Mouse (Mus musculus): ENCODE results near the gene Dip2b.

The Dip2b gene

DNA sequence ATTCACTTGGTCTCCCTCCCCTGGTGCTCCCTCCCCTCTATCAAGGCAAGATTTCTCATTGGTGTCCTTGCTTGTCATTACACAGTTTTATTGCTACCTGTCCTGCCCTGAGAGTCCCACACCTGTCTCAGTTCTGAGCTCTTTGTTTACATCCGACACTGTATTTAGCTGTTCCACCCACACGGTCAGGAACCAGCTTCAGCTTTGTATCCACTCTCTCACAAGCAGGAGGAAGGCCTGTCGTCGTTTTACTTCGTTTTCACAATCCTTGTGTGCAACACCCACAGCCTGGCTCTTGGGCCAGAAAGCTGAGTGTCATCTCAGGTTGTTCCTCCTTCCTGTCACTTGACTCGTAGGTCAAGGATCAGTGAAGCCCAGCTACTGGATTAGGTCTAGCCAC lies 45.4 kb downstream of the Dip2b start:
- DNase-seq (ENCODE audit: low read depth, low spot score) = no peak

DNA sequence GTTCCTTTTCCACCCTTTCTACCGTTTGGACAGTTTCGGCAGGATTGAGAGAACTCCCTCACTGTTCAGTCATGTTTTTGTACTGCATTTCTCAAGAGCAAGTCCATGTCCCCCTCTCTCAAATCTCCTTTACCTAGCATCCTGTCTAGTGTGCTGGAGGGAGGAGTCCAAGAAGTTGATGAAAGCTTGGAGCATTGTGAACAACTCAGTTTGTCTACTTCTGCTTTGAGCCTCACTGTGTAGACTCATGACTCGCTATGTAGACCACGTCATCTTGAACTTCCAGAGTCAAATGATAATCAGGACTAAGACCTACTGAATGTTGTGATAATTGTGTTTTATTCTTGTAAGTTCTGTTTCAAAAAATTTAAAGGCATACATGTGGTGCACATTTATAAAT lies 46.4 kb downstream of the Dip2b start:
- no peak for DNase-seq (ENCODE audit: low read depth, low spot score)

DNA sequence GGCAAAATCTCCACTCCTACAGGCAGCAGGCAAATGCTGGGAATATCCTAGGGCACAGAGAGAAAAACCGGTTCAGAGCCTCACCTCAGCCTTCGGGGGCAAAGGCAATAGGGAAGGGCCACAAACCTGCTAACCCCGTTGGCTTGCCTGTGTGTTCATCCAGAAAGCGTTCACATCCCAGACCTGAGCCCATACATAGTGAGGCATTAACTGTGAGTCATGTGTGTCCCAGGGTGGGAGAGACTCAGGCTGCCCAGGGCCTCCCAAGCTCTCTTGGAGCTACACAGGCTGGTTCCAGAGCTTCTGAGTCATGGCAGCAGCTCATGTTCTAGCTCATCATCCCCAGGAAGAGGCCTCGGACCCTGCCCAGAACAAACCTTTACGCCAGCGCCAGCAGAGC lies 49.6 kb downstream of the Dip2b start:
- DNase-seq (ENCODE audit: low read depth, low spot score) = no peak

DNA sequence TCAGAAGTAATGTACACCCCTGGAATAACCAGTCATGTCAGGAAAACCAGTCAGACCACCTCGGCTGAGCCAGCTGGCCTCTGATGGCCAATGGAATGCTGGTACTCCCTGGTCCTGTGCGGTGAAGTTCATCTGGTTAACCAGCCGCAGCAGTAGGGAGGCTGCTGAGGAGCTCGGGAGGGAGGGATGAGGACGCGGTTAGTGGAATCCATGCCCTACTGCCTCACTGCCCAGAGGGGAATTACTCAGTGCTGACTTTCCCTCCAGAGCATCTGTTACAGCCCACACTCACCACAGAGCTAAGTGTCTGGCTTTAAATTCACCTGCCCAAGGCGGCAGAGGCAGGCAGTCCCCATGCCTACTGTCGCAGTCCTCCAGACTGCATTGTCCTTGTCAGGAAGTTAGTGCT lies 51.2 kb downstream of the Dip2b start:
- peak; percentile 82 for DNase-seq (ENCODE audit: low read depth, low spot score)

DNA sequence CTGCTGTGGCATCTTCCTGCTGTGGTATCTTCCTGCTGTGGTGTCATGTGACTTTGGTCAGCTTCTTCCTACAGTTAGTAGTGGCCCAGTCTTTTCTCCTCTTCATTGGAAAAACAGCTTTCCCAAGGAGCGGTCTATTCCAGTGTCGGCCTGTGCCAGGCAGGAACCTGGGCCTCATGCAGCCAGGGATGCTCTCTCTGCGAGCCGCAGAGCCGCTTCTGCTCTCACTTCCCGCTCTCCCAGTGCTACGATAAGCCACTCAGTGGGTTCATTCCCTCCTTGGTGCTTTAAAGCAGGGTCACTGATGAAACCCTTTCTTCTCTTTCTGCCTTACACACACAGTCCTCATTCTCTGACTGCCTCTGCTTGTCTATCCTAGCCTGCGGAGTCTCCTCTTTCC lies 53.4 kb downstream of the Dip2b start:
- no peak for DNase-seq (ENCODE audit: low read depth, low spot score)

DNA sequence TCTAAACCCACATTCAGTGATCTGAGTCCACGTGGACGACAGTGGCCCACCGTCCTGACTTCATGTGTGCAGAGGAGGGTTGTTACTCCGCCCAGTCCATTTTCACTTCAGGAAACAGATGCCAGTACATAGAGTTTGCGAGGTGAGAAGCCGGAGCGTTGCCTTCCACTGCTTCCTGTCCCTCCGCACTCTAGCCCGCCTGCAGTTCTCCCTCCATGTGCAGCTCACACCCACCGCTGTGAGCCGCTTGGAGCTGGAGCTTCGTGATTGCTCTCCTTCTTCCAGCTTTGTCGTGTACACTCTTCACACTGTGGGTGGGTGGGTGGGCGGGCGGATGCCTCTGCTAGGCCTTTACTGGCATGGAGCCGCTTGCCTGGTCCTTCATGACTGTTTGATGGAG lies 53.8 kb downstream of the Dip2b start:
- DNase-seq (ENCODE audit: low read depth, low spot score) = peak; percentile 28

DNA sequence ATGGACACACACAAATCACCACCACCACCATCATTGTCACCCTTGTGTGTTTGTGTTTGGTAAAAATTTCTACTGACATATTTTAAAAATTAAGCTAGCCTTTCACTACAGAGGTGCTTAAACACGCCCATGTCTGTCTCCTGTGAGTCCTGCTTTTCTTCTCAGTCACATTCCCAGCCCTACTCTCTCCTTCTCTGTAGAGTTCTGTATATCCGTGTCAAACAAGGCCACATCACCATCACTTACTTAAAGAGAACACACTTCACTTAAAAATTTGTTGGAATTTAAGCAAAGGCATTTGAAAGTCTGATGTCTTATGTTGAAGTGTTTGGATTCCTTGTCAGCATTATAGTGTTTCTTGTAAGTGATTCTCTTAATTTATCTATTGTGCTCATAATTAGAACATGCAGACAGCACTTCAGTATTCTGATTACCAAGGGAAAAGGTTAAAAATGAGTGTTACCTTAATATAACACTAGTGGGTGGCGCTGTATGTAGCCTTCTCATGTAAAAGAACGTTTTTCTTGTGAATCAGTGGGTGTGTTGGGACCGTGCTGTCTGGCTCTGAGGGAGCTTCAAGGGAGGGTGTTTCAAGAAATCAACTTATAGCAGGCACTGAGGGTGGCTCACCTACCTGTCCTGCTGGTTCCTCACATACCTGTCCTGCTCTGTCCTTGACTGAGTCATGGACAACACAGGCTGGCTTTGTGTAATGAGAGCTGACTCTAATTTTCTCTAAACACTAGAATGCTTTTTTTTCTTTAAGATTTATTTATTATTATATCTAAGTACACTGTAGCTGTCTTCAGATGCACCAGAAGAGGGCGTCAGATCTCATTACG lies 58.3 kb downstream of the Dip2b start:
- no peak for DNase-seq (ENCODE audit: low read depth, low spot score)

DNA sequence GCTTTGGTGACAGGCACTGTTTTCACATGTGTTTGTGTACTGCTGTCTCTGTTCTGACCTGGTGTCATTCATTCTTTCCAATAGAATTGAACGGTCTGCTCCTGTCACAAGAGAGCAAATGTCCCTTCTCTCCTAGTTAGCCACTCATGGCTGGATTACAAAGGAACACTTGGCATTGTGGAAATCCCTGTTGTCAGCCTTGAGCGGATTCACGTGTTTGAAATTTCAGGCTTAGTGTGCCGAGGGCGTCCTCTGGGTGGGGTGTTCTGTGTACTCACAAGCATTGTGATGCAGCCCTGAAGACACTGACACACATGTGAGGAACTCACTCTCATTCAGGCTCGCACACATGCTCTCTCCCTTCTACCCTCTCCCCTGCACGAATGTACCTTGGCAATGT lies 61.9 kb downstream of the Dip2b start:
- no peak for DNase-seq (ENCODE audit: low read depth, low spot score)

DNA sequence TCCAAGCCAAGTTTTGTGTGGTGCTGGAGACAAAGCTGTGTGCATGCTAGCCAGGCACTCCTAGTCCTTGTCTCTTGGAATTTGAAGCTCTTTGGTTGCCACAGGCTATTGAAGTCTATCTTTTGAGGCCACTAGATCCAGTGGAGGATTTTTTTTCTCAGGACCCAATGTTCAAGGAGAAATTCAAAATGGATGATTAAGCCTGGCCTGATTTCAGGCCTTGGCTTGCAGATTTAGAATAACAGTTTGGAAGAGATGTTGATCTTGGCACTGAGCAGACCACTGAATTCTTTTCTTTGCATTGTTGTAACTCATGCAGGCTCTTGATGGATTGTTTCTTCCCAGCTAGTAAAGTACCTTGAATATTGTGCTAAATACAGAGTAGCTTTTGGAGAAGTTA lies 62.7 kb downstream of the Dip2b start:
- DNase-seq (ENCODE audit: low read depth, low spot score) = no peak

DNA sequence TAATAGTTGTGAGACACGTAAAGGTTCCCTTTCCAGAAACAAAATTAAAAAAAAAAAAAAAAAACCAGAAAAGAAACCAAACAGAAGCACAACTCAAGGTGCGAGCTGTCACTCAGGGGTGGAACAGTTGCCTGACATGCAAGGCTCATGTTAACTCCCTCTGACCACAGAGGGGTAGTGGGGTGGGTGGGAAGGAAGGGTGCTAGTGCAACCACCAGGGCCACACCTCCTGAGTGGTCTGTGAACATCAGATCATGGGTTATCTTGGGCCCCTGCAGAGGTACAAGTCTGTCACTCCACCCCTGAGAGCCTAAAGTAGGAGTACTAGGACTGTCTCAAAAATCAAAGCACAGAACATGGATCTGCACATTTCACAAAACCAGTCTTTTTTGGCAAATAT lies 65.7 kb downstream of the Dip2b start:
- DNase-seq (ENCODE audit: low read depth, low spot score) = no peak

DNA sequence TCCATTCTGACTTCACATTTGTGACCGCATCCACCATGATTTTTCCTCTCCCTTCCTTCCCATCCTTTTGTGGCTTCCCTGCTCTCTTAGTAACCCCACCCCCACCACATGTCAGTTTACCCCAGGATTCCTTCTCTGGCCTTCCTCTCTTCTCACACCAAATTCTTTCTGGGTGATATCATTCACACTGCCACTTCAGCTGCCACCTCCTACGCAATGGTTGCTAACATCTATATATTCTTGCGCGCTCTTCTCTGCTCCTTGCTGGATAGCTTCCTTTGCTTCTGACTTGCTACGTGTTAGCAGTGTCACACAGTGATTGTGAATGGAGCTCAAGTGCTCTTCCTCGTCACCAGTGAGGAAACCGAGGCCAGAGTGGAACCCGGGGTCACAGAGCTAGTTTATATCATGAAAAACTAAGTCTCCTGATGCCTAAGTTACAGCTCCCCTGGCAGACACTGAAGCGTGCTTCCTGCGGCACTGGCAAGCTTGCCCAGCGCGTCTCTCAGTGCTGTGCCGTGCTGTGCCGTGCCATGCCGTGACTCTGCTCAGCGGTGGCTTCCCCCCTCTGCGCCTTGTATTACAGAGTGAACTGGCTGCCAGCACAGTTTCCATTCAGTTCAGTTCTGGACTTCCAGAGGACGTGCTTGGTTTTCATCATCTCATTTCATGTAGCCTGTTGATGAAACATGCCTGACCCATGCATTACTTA lies 69.8 kb downstream of the Dip2b start:
- DNase-seq (ENCODE audit: low read depth, low spot score) = no peak

DNA sequence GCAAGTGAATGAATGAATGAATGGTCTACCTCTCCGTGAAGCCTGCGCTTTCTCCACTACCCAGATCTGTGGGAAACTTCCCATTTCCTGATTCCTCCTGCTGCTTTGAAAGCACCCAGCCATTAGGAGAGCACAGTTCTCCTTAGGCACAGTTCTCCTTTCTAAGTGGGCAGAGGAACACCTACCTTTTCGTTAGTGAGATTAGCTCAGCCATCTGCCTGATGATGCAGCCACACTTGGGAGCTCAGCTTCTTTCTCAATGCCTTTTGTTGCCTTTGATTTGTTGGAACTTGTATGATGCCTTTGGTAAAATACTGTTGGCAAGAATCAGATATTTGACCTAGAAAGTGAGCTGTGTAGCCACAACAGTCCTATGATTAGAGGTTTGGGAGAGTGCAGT lies 71.5 kb downstream of the Dip2b start:
- no peak for DNase-seq (ENCODE audit: low read depth, low spot score)

DNA sequence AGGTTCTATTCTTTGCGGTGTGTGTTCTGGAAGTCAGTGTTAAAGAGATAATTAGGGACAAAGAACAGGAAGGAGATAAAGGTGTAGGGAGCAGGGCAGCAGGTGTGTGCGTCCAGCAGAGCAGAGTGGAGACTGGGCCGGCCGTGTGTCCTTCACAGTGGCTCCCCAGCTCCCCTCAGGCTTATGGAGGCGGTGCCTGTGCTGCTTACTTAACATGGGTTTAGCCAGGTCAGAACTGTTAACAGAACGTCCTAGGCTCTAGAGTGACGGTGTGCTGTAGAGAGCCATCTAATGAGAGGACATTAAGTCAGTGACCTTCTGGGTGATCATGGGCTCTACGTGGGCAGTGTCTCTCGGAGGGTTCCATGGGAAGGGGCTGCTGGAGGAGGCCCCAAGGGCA lies 73.4 kb downstream of the Dip2b start:
- DNase-seq (ENCODE audit: low read depth, low spot score) = no peak

DNA sequence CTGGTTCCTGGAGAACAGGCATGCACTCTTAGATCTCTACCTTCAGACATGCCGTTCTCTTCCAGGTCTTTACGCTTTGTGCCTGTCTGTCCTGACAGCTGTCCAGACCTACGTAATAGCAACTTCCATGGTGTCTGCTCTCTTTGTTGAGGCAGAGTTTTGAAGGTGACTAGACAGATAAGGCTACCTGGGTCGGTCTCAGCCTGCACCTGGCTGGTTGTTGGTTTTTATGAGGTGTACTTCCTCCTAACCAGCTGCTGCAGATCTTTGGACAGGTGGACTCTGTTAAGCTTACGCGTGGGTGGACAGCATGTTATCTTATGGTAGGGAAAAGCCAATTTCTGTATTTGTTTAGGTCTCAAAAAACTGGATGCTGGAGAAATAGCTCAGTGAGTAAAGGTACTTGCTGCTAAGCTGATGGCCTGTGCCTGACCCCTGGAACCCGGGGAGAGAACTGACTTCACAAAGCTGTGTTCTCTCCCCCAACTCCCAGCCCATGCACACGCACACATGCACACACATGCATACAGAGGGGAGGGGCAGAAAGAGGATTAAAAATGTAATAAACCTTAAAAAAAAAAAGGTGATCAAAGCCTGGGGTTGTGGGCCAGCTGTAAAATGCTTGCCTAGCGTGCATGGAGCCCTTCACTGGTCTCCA lies 74.0 kb downstream of the Dip2b start:
- no peak for DNase-seq (ENCODE audit: low read depth, low spot score)

DNA sequence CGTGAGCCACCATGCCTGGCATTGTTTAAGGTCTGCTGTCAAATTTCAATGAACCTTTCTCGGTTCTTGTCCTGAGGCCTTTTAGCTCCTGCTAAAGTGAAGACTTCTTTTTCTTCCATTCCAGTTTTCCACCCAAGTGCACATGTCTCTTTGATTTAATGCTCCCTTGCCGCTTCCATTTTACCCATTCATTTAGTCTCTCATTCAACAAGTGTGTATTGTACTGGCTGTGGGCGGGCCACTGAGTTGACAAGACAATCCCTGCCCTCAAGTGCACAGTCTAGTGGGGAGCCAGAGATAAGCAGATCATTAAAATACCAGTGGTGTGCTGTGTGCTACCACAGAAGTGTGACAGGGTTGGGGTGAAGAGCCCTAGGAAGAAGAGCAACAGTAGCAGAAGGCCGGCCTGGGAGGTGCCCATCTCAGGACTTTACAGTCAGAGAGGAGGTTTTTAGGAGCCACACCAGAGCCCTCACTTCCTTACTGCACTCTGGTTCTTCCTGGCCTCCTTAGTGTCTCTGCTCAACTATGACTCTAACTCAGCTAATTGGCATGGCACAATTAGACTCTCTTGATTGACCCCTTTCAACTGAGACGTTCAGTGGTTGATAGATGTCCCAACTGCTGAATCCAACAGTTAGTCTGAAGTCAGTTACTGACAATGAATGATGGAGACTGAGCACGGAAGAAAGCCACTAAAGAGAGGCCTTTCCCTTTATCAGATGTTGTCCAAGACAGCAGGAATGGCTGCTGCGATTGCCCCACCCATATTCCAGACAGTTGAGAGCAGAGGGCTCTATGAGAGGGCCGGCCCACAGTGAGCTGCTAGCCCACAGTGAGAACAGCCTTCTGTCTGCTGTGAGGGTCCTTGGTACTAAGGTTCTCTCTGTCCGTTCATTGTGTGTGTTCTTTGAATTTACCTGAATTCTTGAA lies 75.1 kb downstream of the Dip2b start:
- no peak for DNase-seq (ENCODE audit: low read depth, low spot score)

DNA sequence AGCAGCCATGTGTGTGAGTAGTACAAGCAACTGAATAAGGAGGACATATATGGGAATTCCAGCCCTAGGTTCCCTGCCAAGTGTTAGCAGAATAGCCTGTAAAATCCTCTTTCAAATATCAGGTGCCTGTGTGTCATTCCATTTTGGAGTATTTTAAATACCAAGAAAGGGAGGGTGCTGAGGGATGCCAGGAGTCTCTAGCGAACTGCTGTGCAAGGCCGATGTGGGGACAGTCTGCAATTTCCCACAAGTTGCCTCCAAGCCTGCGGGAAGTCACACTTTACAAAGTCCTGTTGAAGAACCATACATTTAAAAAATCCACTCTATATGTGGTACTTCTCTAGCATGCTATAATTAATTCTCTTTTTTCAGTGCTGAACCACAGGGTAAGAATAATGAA lies 77.0 kb downstream of the Dip2b start:
- no peak for DNase-seq (ENCODE audit: low read depth, low spot score)

DNA sequence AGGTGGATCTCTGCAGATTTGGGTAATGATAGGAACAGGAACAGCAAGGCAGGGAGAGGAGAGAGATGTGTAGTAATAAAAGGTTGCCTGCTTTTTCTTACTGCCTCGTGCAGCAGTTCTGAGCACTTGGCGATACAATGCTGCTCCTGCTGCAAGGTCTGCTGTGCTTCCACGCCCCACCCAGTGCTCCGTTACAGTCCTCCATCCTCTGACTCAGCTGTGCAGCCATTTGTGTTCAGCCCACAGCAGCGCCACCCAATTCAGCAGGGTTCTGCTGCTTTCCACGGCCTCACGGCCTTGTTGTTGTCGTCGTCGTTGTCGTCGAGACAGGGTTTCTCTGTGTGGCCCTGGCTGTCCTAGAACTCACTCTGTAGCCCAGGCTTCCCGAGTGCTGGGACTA lies 77.9 kb downstream of the Dip2b start:
- no peak for DNase-seq (ENCODE audit: low read depth, low spot score)

DNA sequence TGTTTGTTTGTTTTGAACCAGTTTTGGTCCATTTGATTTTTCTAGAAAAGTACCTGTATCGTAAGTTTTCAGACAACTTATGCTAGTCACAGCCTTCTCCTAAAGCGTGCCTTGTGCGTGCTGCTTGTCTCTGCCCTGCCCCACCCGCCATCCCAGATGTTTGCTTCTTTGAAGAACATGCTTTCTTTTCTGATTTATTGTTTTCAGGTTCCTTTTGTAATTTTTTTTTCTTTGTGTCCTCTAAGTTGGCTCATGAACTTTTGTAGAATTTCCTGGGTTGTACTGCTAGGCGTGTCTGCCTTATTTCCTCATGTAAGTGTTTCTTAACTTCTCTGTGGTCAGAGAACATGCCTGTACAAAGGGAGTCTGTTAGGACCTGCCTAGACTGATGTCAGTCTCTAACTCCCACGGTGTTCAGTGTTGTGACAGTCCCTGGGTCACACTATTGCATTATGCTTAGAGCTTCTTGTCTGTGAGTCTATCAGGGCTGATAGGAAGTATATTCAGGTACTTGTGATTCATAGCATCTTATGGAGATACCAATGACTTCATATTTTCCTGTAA lies 80.8 kb downstream of the Dip2b start:
- DNase-seq (ENCODE audit: low read depth, low spot score) = no peak

DNA sequence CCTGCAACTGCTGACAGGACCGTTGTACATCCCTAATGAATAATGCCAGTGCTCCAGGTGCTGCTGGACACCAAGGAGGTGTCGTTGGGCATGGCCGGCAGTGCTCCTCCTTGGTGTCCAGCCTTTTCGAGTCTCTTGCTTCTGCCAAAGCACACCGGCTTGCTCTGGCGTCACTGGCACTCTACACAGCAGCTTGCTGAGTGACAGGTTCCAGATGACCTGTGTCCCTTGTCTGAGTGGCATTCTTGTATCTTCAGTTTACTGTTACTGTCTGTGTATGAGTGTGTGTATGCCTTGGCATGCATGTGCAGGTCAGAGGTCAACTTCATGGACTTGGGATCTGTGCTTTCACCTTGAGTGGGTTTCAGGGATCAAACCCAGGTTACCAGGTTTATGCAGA lies 83.0 kb downstream of the Dip2b start:
- no peak for DNase-seq (ENCODE audit: low read depth, low spot score)

DNA sequence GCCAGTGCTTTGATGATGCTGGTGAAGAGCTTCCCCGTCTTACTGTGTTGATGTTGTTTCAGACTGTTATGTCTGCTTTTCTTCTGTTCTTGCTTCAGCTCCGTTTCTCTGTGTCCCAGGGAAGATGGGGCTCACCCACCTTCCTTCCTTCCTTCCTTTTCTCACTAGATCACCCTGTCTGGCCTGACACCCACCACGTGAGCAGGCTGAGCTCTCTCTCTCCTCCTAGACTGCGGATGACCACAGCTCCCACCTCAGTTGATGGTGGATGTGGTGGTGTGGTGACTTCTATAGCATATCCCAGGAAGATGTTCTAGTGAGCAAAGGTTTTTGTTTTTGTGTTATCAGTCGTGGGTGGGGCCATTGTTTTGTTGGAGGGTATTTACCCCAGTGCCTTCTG lies 85.4 kb downstream of the Dip2b start:
- DNase-seq (ENCODE audit: low read depth, low spot score) = no peak

DNA sequence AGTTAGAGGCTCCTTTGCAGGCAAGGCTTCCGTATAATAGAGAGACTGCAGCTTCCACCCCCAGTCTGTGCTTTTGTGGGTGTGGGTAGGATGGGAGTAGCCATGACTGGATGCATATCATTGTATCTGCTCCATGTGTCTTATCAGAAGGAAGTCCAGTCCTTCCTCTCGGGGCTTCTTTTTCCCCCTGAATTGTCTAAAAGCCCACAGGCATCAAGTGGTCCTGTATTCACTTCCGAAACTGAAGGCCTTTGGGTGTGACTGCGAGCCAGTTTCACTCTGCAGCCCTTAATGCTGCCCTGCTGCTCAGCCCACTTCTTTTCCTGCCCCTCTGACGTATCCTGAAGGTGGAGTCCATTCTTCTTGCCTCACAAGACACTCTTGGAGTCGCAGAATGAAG lies 86.8 kb downstream of the Dip2b start:
- no peak for DNase-seq (ENCODE audit: low read depth, low spot score)

All from forelimb bud, embryonic 11.5 days (tissue).